Mouse (Mus musculus) lung, adult 2 months (tissue): Measurements from ENCODE around the gene Azin2. TPM values are rescaled to one million over a fixed set of nuclear protein-coding genes. Genes with fewer than 3 reads are reported as not detected.

Source experiments
- DNase-seq: peaks from one replicate; pipeline ENCODE4 v3.0.0; 2022
- H3K4me1 ChIP-seq: fragments of 200-500 bp; 2 replicates; pipeline ENCODE4 v1.6.1; 2011; ENCODE audit warnings: low read length; ENCODE audit not compliant: control insufficient read depth, insufficient read depth
- H3K4me3 ChIP-seq: fragments of 200-500 bp; replicated peaks from 2 replicates; pipeline ENCODE3; 2011; ENCODE audit warnings: low read depth, mild to moderate bottlenecking, control low read depth, low read length; ENCODE audit errors: extremely low read depth
- CTCF ChIP-seq: fragments of 200-500 bp; IDR thresholded peaks from 2 replicates; pipeline ENCODE4 v1.5.1; 2011; ENCODE audit warnings: mild to moderate bottlenecking, low read length, control low read depth; ENCODE audit not compliant: insufficient read depth
- POLR2A ChIP-seq: fragments of 200-500 bp; IDR thresholded peaks from 2 replicates; pipeline ENCODE4 v1.6.1; 2011; ENCODE audit warnings: low read depth, mild to moderate bottlenecking, control low read depth, low read length, borderline replicate concordance; ENCODE audit errors: extremely low read depth
- WGBS: fragments of 180-500 bp; shearing (Covaris S2); methylation state at CpG from one replicate; pipeline ENCODE4 v1.1.7; 2018; 5-methylcytosine and 5-hydroxymethylcytosine counted together
- polyA plus RNA-seq: library from polyadenylated mRNA; depleted of rRNA; stranded (reverse); fragments of >200 nt; gene quantifications from 2 replicates; pipeline ENCODE4 v1.2.3, GENCODE M21; 2012; rRNA removed

The Azin2 gene
- polyA plus RNA-seq, 1 experiment = 46.2 TPM

DNA sequence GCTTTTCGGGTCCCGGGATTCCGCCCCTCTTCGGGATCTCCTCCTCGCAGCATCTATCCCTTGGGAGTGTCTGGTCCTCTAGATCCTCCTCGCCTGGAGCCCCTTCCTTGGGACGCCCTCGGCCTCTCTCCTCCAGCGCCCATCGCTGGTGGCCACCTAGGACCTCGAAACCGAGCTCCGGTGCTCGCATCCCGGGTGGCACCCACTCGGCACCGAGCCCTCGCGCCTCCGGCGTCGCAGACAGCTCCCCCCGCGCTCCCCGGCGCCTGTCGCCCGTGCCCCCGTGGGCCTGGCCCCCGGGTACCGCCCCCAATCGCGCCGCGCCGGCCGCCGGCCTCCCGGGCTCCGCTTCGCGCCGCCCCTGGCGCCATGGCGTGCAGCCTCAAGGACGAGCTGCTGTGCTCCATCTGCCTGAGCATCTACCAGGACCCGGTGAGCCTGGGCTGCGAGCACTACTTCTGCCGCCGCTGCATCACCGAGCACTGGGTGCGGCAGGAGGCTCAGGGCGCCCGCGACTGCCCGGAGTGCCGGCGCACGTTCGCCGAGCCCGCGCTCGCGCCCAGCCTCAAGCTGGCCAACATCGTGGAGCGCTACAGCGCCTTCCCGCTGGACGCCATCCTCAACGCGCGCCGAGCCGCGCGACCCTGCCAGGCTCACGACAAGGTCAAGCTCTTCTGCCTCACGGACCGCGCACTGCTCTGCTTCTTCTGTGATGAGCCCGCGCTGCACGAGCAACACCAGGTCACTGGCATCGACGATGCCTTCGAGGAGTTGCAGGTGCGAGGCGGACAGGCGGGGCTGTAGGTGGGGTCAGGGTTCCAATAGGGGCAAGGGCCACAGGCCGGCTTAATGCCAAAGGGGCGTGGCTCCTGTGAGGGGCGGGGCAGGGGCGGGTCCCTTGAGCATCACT is 78.2 kb downstream of the Azin2 start:
- peak; percentile 60 for DNase-seq
- 1% methylated on average over 83 of the region's 94 CpGs for WGBS
- peak overlapping the region; percentile 69 for H3K4me3 ChIP-seq
- TF ChIP-seq CTCF (no peak), POLR2A (no peak; the same call in 1 of the 2 replicates)
- peaks cover 4% of the 10 kb centered on the region for H3K4me1 ChIP-seq

DNA sequence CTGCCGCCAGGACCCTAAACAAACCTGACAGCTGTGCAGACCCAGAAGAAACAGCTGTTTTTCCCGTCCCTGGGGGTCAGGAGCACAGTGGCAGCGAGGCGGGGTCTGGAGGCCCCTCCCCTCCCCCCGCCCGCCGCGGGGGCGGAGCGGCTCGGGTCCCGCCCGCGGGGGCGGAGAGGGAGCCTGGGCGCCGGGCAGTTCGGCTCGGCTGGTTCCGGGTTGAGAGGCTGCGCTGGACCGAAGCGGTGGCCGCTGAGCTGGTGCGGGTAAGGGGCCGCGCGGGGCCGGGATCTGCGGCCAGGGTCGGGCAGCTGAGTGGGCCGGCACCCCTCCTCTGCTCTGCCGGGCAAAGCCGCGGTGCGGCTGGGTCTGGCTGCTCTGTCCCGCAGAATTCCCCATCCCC is 78.9 kb downstream of the Azin2 start, which contains the start of gene Trim62:
TSS of gene Trim62 (plus strand) at position 202 of the 403 bp plus-strand sequence.
- peak; percentile 66; the same call in 1 of the 2 replicates for TF ChIP-seq POLR2A
- no peak for TF ChIP-seq CTCF
- Histone ChIP-seq H3K4me1 (peaks cover 4% of the 10 kb centered on the region), H3K4me3 (peak within 1 kb of the TSS; percentile 69)
- DNase-seq = peak; percentile 73
- WGBS = under 1% methylated on average over 30 of the region's 37 CpGs

Other genes with a start within 250 kb of the Azin2 start
- gene A3galt2, start 207.1 kb downstream of the Azin2 start, polyA plus RNA-seq = 0.34 and 0.58 TPM in 2 replicates
- gene Zfp362, start 156.4 kb downstream of the Azin2 start, polyA plus RNA-seq = 43.8 and 48.8 TPM in 2 replicates
- 18.6 and 19.7 TPM in 2 replicates for gene Trim62, start 78.9 kb downstream of the Azin2 start, polyA plus RNA-seq
- 22.6 and 24.2 TPM in 2 replicates for gene Ak2, start 29.5 kb upstream of the Azin2 start, polyA plus RNA-seq
- gene Rnf19b, start 95.8 kb upstream of the Azin2 start, polyA plus RNA-seq = 51.1 and 70.7 TPM in 2 replicates
- 5.8 and 39.0 TPM in 2 replicates for gene Tmem54, start 143.1 kb upstream of the Azin2 start, polyA plus RNA-seq
- gene Hpca, start 159.6 kb upstream of the Azin2 start, polyA plus RNA-seq = 0.23 TPM in 1 of 2 replicates, not detected in the other
- gene Fndc5, start 174.6 kb upstream of the Azin2 start, polyA plus RNA-seq = 4.5 and 5.5 TPM in 2 replicates
- 8.5 and 10.5 TPM in 2 replicates for gene S100pbp, start 227.3 kb upstream of the Azin2 start, polyA plus RNA-seq
- gene Yars, start 227.3 kb upstream of the Azin2 start, polyA plus RNA-seq = 9.0 and 15.4 TPM in 2 replicates